Mouse (Mus musculus): Measurements from ENCODE around the gene Zfp619. TPM values are rescaled to one million over a fixed set of nuclear protein-coding genes. Genes with fewer than 3 reads are reported as not detected.
A peak's percentile ranks its signal among the peaks of the same experiment; 100 is the strongest.
"Not testable (repeated sequence)": the region's sequence is repeated elsewhere in the genome, so short reads cannot be mapped to it uniquely, and the experiment has no call there.

Zfp619 gene
- polyA plus RNA-seq, 1 experiment from 2014 or later, result 1.2 TPM

- H3K4me2 ChIP-seq, result peak overlapping the region; percentile 78
- H3K9me3 ChIP-seq, result no peaks in the 10 kb centered on the region
- no peaks in the 10 kb centered on the region for H3K36me3 ChIP-seq
- ATAC-seq (ENCODE audit: extremely low read depth, insufficient number of reproducible peaks, low FRiP score, low TSS enrichment), result peak; percentile 81; the same call in 1 of the 2 replicates
- H3K27me3 ChIP-seq (replicated peaks), result no peaks in the 10 kb centered on the region
- H3K27ac ChIP-seq (replicated peaks), result peak overlapping the region; percentile 98
- H3K4me3 ChIP-seq, result peak overlapping the region; percentile 77
- peaks cover 30% of the 10 kb centered on the region for H3K4me1 ChIP-seq
- WGBS, result under 1% methylated on average over 43 of the region's 43 CpGs
- peak overlapping the region; percentile 94 for H3K9ac ChIP-seq
Observed at GRCm38 (mm10) chr7:39544242-39545111, 26.9 kb downstream of the Zfp619 start.

- Histone ChIP-seq H3K27me3 (replicated peaks) (no peaks in the 10 kb centered on the region), H3K9ac (peak overlapping the region; percentile 94), H3K4me3 (peak overlapping the region; percentile 77), H3K4me1 (peaks cover 32% of the 10 kb centered on the region), H3K9me3 (no peaks in the 10 kb centered on the region), H3K4me2 (peak overlapping the region; percentile 78), H3K36me3 (no peaks in the 10 kb centered on the region), H3K27ac (replicated peaks) (peak overlapping the region; percentile 98)
- WGBS, result 42% methylated on average over 10 of the region's 10 CpGs
- ATAC-seq (ENCODE audit: extremely low read depth, insufficient number of reproducible peaks, low FRiP score, low TSS enrichment), result no peak
Observed at GRCm38 (mm10) chr7:39545134-39545533, 27.6 kb downstream of the Zfp619 start.

- H3K4me3 ChIP-seq, result no peak overlapping the region
- no peaks in the 10 kb centered on the region for H3K36me3 ChIP-seq
- no peak overlapping the region for H3K27ac ChIP-seq (replicated peaks)
- 74% methylated on average over 2 of the region's 2 CpGs for WGBS
- H3K9ac ChIP-seq, result no peak overlapping the region
- H3K4me2 ChIP-seq, result no peak overlapping the region
- H3K27me3 ChIP-seq (replicated peaks), result no peaks in the 10 kb centered on the region
- H3K9me3 ChIP-seq, result no peaks in the 10 kb centered on the region
- peaks cover 27% of the 10 kb centered on the region for H3K4me1 ChIP-seq
- ATAC-seq (ENCODE audit: extremely low read depth, insufficient number of reproducible peaks, low FRiP score, low TSS enrichment), result no peak
Observed at GRCm38 (mm10) chr7:39549336-39549735, 31.8 kb downstream of the Zfp619 start.

- peaks cover 16% of the 10 kb centered on the region for H3K4me1 ChIP-seq
- H3K9ac ChIP-seq, result peak overlapping the region; percentile 89
- peak overlapping the region; percentile 74 for H3K4me2 ChIP-seq
- peak overlapping the region; percentile 85 for H3K4me3 ChIP-seq
- peak; percentile 100 for ATAC-seq (ENCODE audit: extremely low read depth, insufficient number of reproducible peaks, low FRiP score, low TSS enrichment)
- H3K27me3 ChIP-seq (replicated peaks), result no peaks in the 10 kb centered on the region
- peaks cover 23% of the 10 kb centered on the region for H3K36me3 ChIP-seq
- WGBS, result 3% methylated on average over 52 of the region's 52 CpGs
- peak overlapping the region; percentile 96 for H3K27ac ChIP-seq (replicated peaks)
- H3K9me3 ChIP-seq, result no peaks in the 10 kb centered on the region
Observed at GRCm38 (mm10) chr7:39551976-39552891, 34.7 kb downstream of the Zfp619 start.

- no peak for ATAC-seq (ENCODE audit: extremely low read depth, insufficient number of reproducible peaks, low FRiP score, low TSS enrichment)
- peak overlapping the region; percentile 89 for H3K9ac ChIP-seq
- no peaks in the 10 kb centered on the region for H3K9me3 ChIP-seq
- H3K27ac ChIP-seq (replicated peaks), result peak overlapping the region; percentile 96
- H3K27me3 ChIP-seq (replicated peaks), result no peaks in the 10 kb centered on the region
- WGBS, result 9% methylated on average over 5 of the region's 5 CpGs
- peak overlapping the region; percentile 85 for H3K4me3 ChIP-seq
- peaks cover 16% of the 10 kb centered on the region for H3K4me1 ChIP-seq
- peaks cover 30% of the 10 kb centered on the region for H3K36me3 ChIP-seq
- peak overlapping the region; percentile 74 for H3K4me2 ChIP-seq
Observed at GRCm38 (mm10) chr7:39552993-39553392, 35.4 kb downstream of the Zfp619 start.

- Histone ChIP-seq H3K4me1 (peaks cover 16% of the 10 kb centered on the region), H3K9me3 (no peaks in the 10 kb centered on the region), H3K9ac (0 out of 2 replicates have a peak overlapping the region, but pooled peaks have one; percentile 44), H3K27me3 (replicated peaks) (no peaks in the 10 kb centered on the region), H3K27ac (replicated peaks) (no peak overlapping the region), H3K36me3 (peaks cover 35% of the 10 kb centered on the region), H3K4me2 (no peak overlapping the region; the same call in 1 of the 2 replicates), H3K4me3 (no peak overlapping the region)
- no peak for ATAC-seq (ENCODE audit: extremely low read depth, insufficient number of reproducible peaks, low FRiP score, low TSS enrichment)
- 75% methylated on average over 4 of the region's 4 CpGs for WGBS
Observed at GRCm38 (mm10) chr7:39553871-39554270, 36.3 kb downstream of the Zfp619 start.

GRCm38 (mm10) chr7:39580066-39580465, 62.5 kb downstream of the Zfp619 start:
- Histone ChIP-seq H3K4me2 (no peak overlapping the region), H3K4me1 (no peaks in the 10 kb centered on the region), H3K4me3 (no peak overlapping the region), H3K9ac (no peak overlapping the region), H3K9me3 (no peaks in the 10 kb centered on the region), H3K36me3 (0 out of 2 replicates have a peak, but pooled peaks cover under 1% of the 10 kb centered on the region), H3K27me3 (replicated peaks) (no peaks in the 10 kb centered on the region), H3K27ac (replicated peaks) (no peak overlapping the region)
- WGBS, result 70% methylated on average over 2 of the region's 2 CpGs
- no peak for ATAC-seq (ENCODE audit: extremely low read depth, insufficient number of reproducible peaks, low FRiP score, low TSS enrichment)

- WGBS, result 86% methylated on average over 2 of the region's 2 CpGs
- H3K4me1 ChIP-seq, result no peaks in the 10 kb centered on the region
- H3K4me3 ChIP-seq, result no peak overlapping the region
- ATAC-seq (ENCODE audit: extremely low read depth, insufficient number of reproducible peaks, low FRiP score, low TSS enrichment), result no peak
- H3K9me3 ChIP-seq, result no peaks in the 10 kb centered on the region
- no peak overlapping the region for H3K27ac ChIP-seq (replicated peaks)
- H3K27me3 ChIP-seq (replicated peaks), result no peaks in the 10 kb centered on the region
- no peak overlapping the region for H3K4me2 ChIP-seq
- H3K36me3 ChIP-seq, result no peaks in the 10 kb centered on the region
- H3K9ac ChIP-seq, result no peak overlapping the region
Observed at GRCm38 (mm10) chr7:39580601-39581000, 63.0 kb downstream of the Zfp619 start.

- 63% methylated on average over 6 of the region's 6 CpGs for WGBS
- not testable (repeated sequence) for H3K9ac ChIP-seq; H3K4me1 ChIP-seq; H3K4me2 ChIP-seq; H3K36me3 ChIP-seq; H3K27me3 ChIP-seq (replicated peaks); H3K4me3 ChIP-seq; H3K27ac ChIP-seq (replicated peaks); H3K9me3 ChIP-seq; ATAC-seq (ENCODE audit: extremely low read depth, insufficient number of reproducible peaks, low FRiP score, low TSS enrichment)
Observed at GRCm38 (mm10) chr7:39586834-39587233, 69.3 kb downstream of the Zfp619 start.

GRCm38 (mm10) chr7:39588037-39588436, 70.5 kb downstream of the Zfp619 start:
- Histone ChIP-seq H3K9me3 (no peaks in the 10 kb centered on the region), H3K4me1 (no peaks in the 10 kb centered on the region), H3K9ac (peak overlapping the region; percentile 82; the same call in 1 of the 2 replicates), H3K36me3 (no peaks in the 10 kb centered on the region), H3K27me3 (replicated peaks) (no peaks in the 10 kb centered on the region), H3K27ac (replicated peaks) (no peak overlapping the region), H3K4me3 (peak overlapping the region; percentile 57), H3K4me2 (peak overlapping the region; percentile 70)
- no peak for ATAC-seq (ENCODE audit: extremely low read depth, insufficient number of reproducible peaks, low FRiP score, low TSS enrichment)
- WGBS, result 78% methylated on average over 1 of the region's 1 CpGs

GRCm38 (mm10) chr7:39588471-39589041, 71.0 kb downstream of the Zfp619 start:
- Histone ChIP-seq H3K4me3 (peak overlapping the region; percentile 57), H3K4me2 (peak overlapping the region; percentile 70), H3K9ac (peak overlapping the region; percentile 82)
- H3K9me3 ChIP-seq; H3K36me3 ChIP-seq; H3K4me1 ChIP-seq; H3K27ac ChIP-seq (replicated peaks); H3K27me3 ChIP-seq (replicated peaks): not testable (repeated sequence)
- ATAC-seq (ENCODE audit: extremely low read depth, insufficient number of reproducible peaks, low FRiP score, low TSS enrichment), result peak; percentile 76
- WGBS, result under 1% methylated on average over 47 of the region's 62 CpGs

Measured in heart, embryonic 13.5 days (tissue).